Mouse (Mus musculus) liver, embryonic 11.5 days (tissue): Measurements from ENCODE around the gene Olfr1277. TPM values are rescaled to one million over a fixed set of nuclear protein-coding genes. Genes with fewer than 3 reads are reported as not detected.

ENCODE experiments used
- polyA plus RNA-seq: library from polyadenylated mRNA; unstranded; fragments of >200 nt; fragmentation: Nextera tagmentation; extraction: Ambion mirVana; gene quantifications from 2 replicates; pipeline ENCODE4 v1.2.1, GENCODE M21; 2014

The Olfr1277 gene
- polyA plus RNA-seq, 1 experiment from 2014 or later, result not detected

Other genes with a start within 250 kb of the Olfr1277 start
- gene Gm13941, start 168.1 kb downstream of the Olfr1277 start, polyA plus RNA-seq, result not detected in 2 replicates
- not detected in 2 replicates for gene Gm15130, start 121.2 kb downstream of the Olfr1277 start, polyA plus RNA-seq
- gene 4930430A15Rik, start 44.5 kb downstream of the Olfr1277 start, polyA plus RNA-seq, result not detected in 2 replicates
- gene Olfr1275, start 38.8 kb downstream of the Olfr1277 start, polyA plus RNA-seq, result not detected in 2 replicates
- gene Olfr1276, start 19.6 kb downstream of the Olfr1277 start, polyA plus RNA-seq, result not detected in 2 replicates
- gene Olfr1278, start 16.0 kb upstream of the Olfr1277 start, polyA plus RNA-seq, result not detected in 2 replicates
- not detected in 2 replicates for gene Olfr1279, start 26.5 kb upstream of the Olfr1277 start, polyA plus RNA-seq
- not detected in 2 replicates for gene Olfr1280, start 39.9 kb upstream of the Olfr1277 start, polyA plus RNA-seq
- not detected in 2 replicates for gene Olfr1281, start 52.4 kb upstream of the Olfr1277 start, polyA plus RNA-seq
- gene Olfr1282, start 62.0 kb upstream of the Olfr1277 start, polyA plus RNA-seq, result not detected in 2 replicates
- not detected in 2 replicates for gene Olfr1283, start 92.7 kb upstream of the Olfr1277 start, polyA plus RNA-seq
- not detected in 2 replicates for gene Olfr1284, start 101.4 kb upstream of the Olfr1277 start, polyA plus RNA-seq
- not detected in 2 replicates for gene Olfr1286, start 149.0 kb upstream of the Olfr1277 start, polyA plus RNA-seq
- not detected in 2 replicates for gene Olfr1287, start 175.0 kb upstream of the Olfr1277 start, polyA plus RNA-seq
- not detected in 2 replicates for gene Olfr1288, start 200.0 kb upstream of the Olfr1277 start, polyA plus RNA-seq
- gene Olfr1289, start 206.7 kb upstream of the Olfr1277 start, polyA plus RNA-seq, result not detected in 2 replicates
- not detected in 2 replicates for gene Olfr1290, start 219.7 kb upstream of the Olfr1277 start, polyA plus RNA-seq
- gene Olfr1291-ps1, start 223.1 kb upstream of the Olfr1277 start, polyA plus RNA-seq, result not detected in 2 replicates